Mouse (Mus musculus) limb, embryonic 11.5 days (tissue): ENCODE data around the gene Tmbim4. TPM values are rescaled to one million over a fixed set of nuclear protein-coding genes. Genes with fewer than 3 reads are reported as not detected.

Experiments used
- ATAC-seq: fragments of 200-750 bp; cut with Nextera tagmentation; 2 replicates; pipeline ENCODE4 v1.8.0; 2017; ENCODE audit warnings: low read depth; ENCODE audit not compliant: insufficient number of reproducible peaks, low FRiP score, low TSS enrichment
- DNase-seq: peaks from one replicate; pipeline ENCODE4 v3.0.0-alpha.2; 2015; ENCODE audit warnings: low spot score
- H3K27ac ChIP-seq: fragments of 300-500 bp; sonication (generic); replicated peaks from 2 replicates; pipeline ENCODE4 v1.5.1; 2014; ENCODE audit warnings: low read depth, mild to moderate bottlenecking, low read length
- H3K27me3 ChIP-seq: fragments of 300-500 bp; sonication (generic); 2 replicates; pipeline ENCODE4 v1.6.1; 2014; ENCODE audit warnings: mild to moderate bottlenecking, low read length, mixed read lengths; ENCODE audit not compliant: control insufficient read depth, insufficient read depth
- H3K36me3 ChIP-seq: fragments of 300-500 bp; sonication (generic); 2 replicates; pipeline ENCODE4 v1.6.1; 2014; ENCODE audit warnings: mild to moderate bottlenecking, low read length, moderate library complexity, mixed read lengths; ENCODE audit not compliant: control insufficient read depth, insufficient read depth
- H3K4me1 ChIP-seq: fragments of 300-500 bp; sonication (generic); 2 replicates; pipeline ENCODE4 v1.6.1; 2014; ENCODE audit warnings: low read length, mixed read lengths; ENCODE audit not compliant: control insufficient read depth, insufficient read depth
- H3K4me2 ChIP-seq: fragments of 300-500 bp; sonication (generic); 2 replicates; pipeline ENCODE4 v1.6.1; 2014; ENCODE audit warnings: low read depth, mild to moderate bottlenecking, moderate library complexity; ENCODE audit not compliant: severe bottlenecking
- H3K4me3 ChIP-seq: fragments of 300-500 bp; sonication (generic); 2 replicates; pipeline ENCODE4 v1.5.1; 2014; ENCODE audit warnings: low read depth, low read length
- H3K9ac ChIP-seq: fragments of 300-500 bp; sonication (generic); 2 replicates; pipeline ENCODE4 v1.6.1; 2014; ENCODE audit warnings: mild to moderate bottlenecking, low read length
- H3K9me3 ChIP-seq: fragments of 300-500 bp; sonication (generic); 2 replicates; pipeline ENCODE4 v1.6.1; 2016; ENCODE audit warnings: low read length; ENCODE audit not compliant: control insufficient read depth
- whole genome bisulfite sequencing: fragments of 180-500 bp; shearing (Covaris S2); extraction: QIAGEN DNeasy Blood & Tissue Kit; methylation state at CpG from one replicate; pipeline ENCODE4 v1.1.7; 2014; 5-methylcytosine and 5-hydroxymethylcytosine counted together
- polyA plus RNA-seq: library from polyadenylated mRNA; unstranded; fragments of >200 nt; fragmentation: Nextera tagmentation; extraction: Ambion mirVana; gene quantifications from 2 replicates; pipeline ENCODE4 v1.2.1, GENCODE M21; 2014

The Tmbim4 gene
- polyA plus RNA-seq, 1 experiment from 2014 or later = 73.9 TPM

GRCm38 (mm10) chr10:120168070-120168469, 33.3 kb upstream of the Tmbim4 start:
- Histone ChIP-seq H3K9ac (no peak overlapping the region), H3K27me3 (no peaks in the 10 kb centered on the region), H3K4me3 (no peak overlapping the region), H3K4me2 (no peak overlapping the region), H3K4me1 (0 out of 2 replicates have a peak, but pooled peaks cover 2% of the 10 kb centered on the region), H3K27ac (no peak overlapping the region), H3K36me3 (no peaks in the 10 kb centered on the region), H3K9me3 (no peaks in the 10 kb centered on the region)
- no peak for DNase-seq
- ATAC-seq = no peak
- 88% methylated on average over 1 of the region's 1 CpGs for WGBS

- Histone ChIP-seq H3K4me3 (no peak overlapping the region), H3K4me1 (0 out of 2 replicates have a peak, but pooled peaks cover 2% of the 10 kb centered on the region), H3K27me3 (no peaks in the 10 kb centered on the region), H3K9me3 (no peaks in the 10 kb centered on the region), H3K36me3 (no peaks in the 10 kb centered on the region), H3K27ac (no peak overlapping the region), H3K9ac (no peak overlapping the region), H3K4me2 (no peak overlapping the region)
- no peak for ATAC-seq
- no peak for DNase-seq
- 57% methylated on average over 10 of the region's 10 CpGs for WGBS
Measured at GRCm38 (mm10) chr10:120169064-120169463, 32.3 kb upstream of the Tmbim4 start.

GRCm38 (mm10) chr10:120169841-120170240, 31.5 kb upstream of the Tmbim4 start:
- Histone ChIP-seq H3K27ac (no peak overlapping the region), H3K36me3 (no peaks in the 10 kb centered on the region), H3K9me3 (no peaks in the 10 kb centered on the region), H3K27me3 (no peaks in the 10 kb centered on the region), H3K4me3 (no peak overlapping the region), H3K9ac (no peak overlapping the region), H3K4me1 (0 out of 2 replicates have a peak, but pooled peaks cover 2% of the 10 kb centered on the region), H3K4me2 (no peak overlapping the region)
- ATAC-seq (no peak), DNase-seq (no peak)
- whole genome bisulfite sequencing = 88% methylated on average over 5 of the region's 5 CpGs

GRCm38 (mm10) chr10:120170277-120170676, 31.1 kb upstream of the Tmbim4 start:
- Histone ChIP-seq H3K36me3 (no peaks in the 10 kb centered on the region), H3K27me3 (no peaks in the 10 kb centered on the region), H3K27ac (no peak overlapping the region), H3K4me1 (0 out of 2 replicates have a peak, but pooled peaks cover 2% of the 10 kb centered on the region), H3K4me2 (no peak overlapping the region), H3K4me3 (no peak overlapping the region), H3K9me3 (no peaks in the 10 kb centered on the region), H3K9ac (no peak overlapping the region)
- 77% methylated on average over 4 of the region's 4 CpGs for WGBS
- DNase-seq (no peak), ATAC-seq (no peak)

- Histone ChIP-seq H3K9ac (no peak overlapping the region), H3K4me2 (no peak overlapping the region), H3K9me3 (no peaks in the 10 kb centered on the region), H3K36me3 (no peaks in the 10 kb centered on the region), H3K4me1 (0 out of 2 replicates have a peak, but pooled peaks cover 2% of the 10 kb centered on the region), H3K4me3 (no peak overlapping the region), H3K27me3 (no peaks in the 10 kb centered on the region), H3K27ac (no peak overlapping the region)
- ATAC-seq (no peak), DNase-seq (no peak)
- WGBS = 55% methylated on average over 5 of the region's 5 CpGs
Measured at GRCm38 (mm10) chr10:120171340-120171739, 30.1 kb upstream of the Tmbim4 start.

- H3K27me3 ChIP-seq = no peaks in the 10 kb centered on the region
- no peaks in the 10 kb centered on the region for H3K36me3 ChIP-seq
- H3K4me2 ChIP-seq = no peak overlapping the region
- no peak for DNase-seq
- ATAC-seq = no peak
- H3K9me3 ChIP-seq = no peaks in the 10 kb centered on the region
- H3K9ac ChIP-seq = no peak overlapping the region
- 82% methylated on average over 15 of the region's 15 CpGs for WGBS
- no peaks in the 10 kb centered on the region for H3K4me1 ChIP-seq
- no peak overlapping the region for H3K27ac ChIP-seq
- H3K4me3 ChIP-seq = no peak overlapping the region
Measured at GRCm38 (mm10) chr10:120174192-120174705, 27.1 kb upstream of the Tmbim4 start.

- Histone ChIP-seq H3K4me3 (no peak overlapping the region), H3K9me3 (no peaks in the 10 kb centered on the region), H3K27ac (no peak overlapping the region), H3K27me3 (no peaks in the 10 kb centered on the region), H3K4me2 (no peak overlapping the region), H3K36me3 (no peaks in the 10 kb centered on the region), H3K4me1 (no peaks in the 10 kb centered on the region), H3K9ac (no peak overlapping the region)
- DNase-seq (no peak), ATAC-seq (no peak)
- 92% methylated on average over 1 of the region's 1 CpGs for WGBS
Measured at GRCm38 (mm10) chr10:120182887-120183286, 18.5 kb upstream of the Tmbim4 start.

GRCm38 (mm10) chr10:120183342-120183741, 18.0 kb upstream of the Tmbim4 start:
- Histone ChIP-seq H3K36me3 (no peaks in the 10 kb centered on the region), H3K9ac (no peak overlapping the region), H3K4me1 (no peaks in the 10 kb centered on the region), H3K4me3 (no peak overlapping the region), H3K4me2 (no peak overlapping the region), H3K27me3 (no peaks in the 10 kb centered on the region), H3K9me3 (no peaks in the 10 kb centered on the region), H3K27ac (no peak overlapping the region)
- 95% methylated on average over 2 of the region's 2 CpGs for WGBS
- no peak for DNase-seq
- ATAC-seq = no peak

GRCm38 (mm10) chr10:120188513-120188912, 12.9 kb upstream of the Tmbim4 start:
- no peaks in the 10 kb centered on the region for H3K36me3 ChIP-seq
- WGBS = 78% methylated on average over 2 of the region's 2 CpGs
- no peak for DNase-seq
- no peaks in the 10 kb centered on the region for H3K27me3 ChIP-seq
- H3K27ac ChIP-seq = no peak overlapping the region
- no peak overlapping the region for H3K4me2 ChIP-seq
- no peak for ATAC-seq
- no peak overlapping the region for H3K4me3 ChIP-seq
- H3K9ac ChIP-seq = no peak overlapping the region
- H3K9me3 ChIP-seq = no peaks in the 10 kb centered on the region
- H3K4me1 ChIP-seq = no peaks in the 10 kb centered on the region
